Mouse (Mus musculus) kidney, adult 9 months (tissue): Measurements from ENCODE around the gene Casq1.
"Not testable (repeated sequence)": the region's sequence is repeated elsewhere in the genome, so short reads cannot be mapped to it uniquely, and the experiment has no call there.

ENCODE experiments used
- DNase-seq: peaks from one replicate; pipeline ENCODE4 v3.0.0; 2022

The Casq1 gene

GRCm38 (mm10) chr1:172219451-172220406 lies at the start of gene Casq1:
TSS of gene Casq1 (minus strand) at chr1:172219868.
- DNase-seq: no peak

- no peak for DNase-seq
Observed at GRCm38 (mm10) chr1:172261477-172262078, 41.9 kb upstream of the Casq1 start, which contains the start of gene Igsf8. TSS of gene Igsf8 (plus strand) at chr1:172261641.

GRCm38 (mm10) chr1:172258314-172258713 lies 38.6 kb upstream of the Casq1 start, which contains the start of gene Atp1a4:
TSS of gene Atp1a4 (minus strand) at chr1:172258414.
- no peak for DNase-seq

GRCm38 (mm10) chr1:172247679-172248078 lies 28.0 kb upstream of the Casq1 start:
- peak; percentile 27 for DNase-seq

- DNase-seq: no peak
Observed at GRCm38 (mm10) chr1:172247216-172247615, 27.5 kb upstream of the Casq1 start.

- DNase-seq: not testable (repeated sequence)
Observed at GRCm38 (mm10) chr1:172244645-172245044, 25.0 kb upstream of the Casq1 start.

GRCm38 (mm10) chr1:172243547-172244205 lies 24.0 kb upstream of the Casq1 start:
- peak; percentile 33 for DNase-seq

GRCm38 (mm10) chr1:172242401-172242800 lies 22.7 kb upstream of the Casq1 start:
- peak; percentile 76 for DNase-seq

- DNase-seq: peak; percentile 48
Observed at GRCm38 (mm10) chr1:172240945-172241708, 21.5 kb upstream of the Casq1 start.

- DNase-seq: no peak
Observed at GRCm38 (mm10) chr1:172229215-172229614, 9.5 kb upstream of the Casq1 start.

GRCm38 (mm10) chr1:172228209-172228608 lies 8.5 kb upstream of the Casq1 start:
- DNase-seq: peak; percentile 33

- no peak for DNase-seq
Observed at GRCm38 (mm10) chr1:172221297-172222063, 1.8 kb upstream of the Casq1 start.

- DNase-seq: peak; percentile 82
Observed at GRCm38 (mm10) chr1:172220414-172220813, 746 bp upstream of the Casq1 start.

GRCm38 (mm10) chr1:172218164-172218910 lies 1.3 kb downstream of the Casq1 start:
- no peak for DNase-seq

GRCm38 (mm10) chr1:172217148-172217547 lies 2.5 kb downstream of the Casq1 start:
- peak; percentile 94 for DNase-seq

GRCm38 (mm10) chr1:172214748-172215147 lies 4.9 kb downstream of the Casq1 start:
- DNase-seq: no peak

GRCm38 (mm10) chr1:172213771-172214170 lies 5.9 kb downstream of the Casq1 start:
- no peak for DNase-seq

- no peak for DNase-seq
Observed at GRCm38 (mm10) chr1:172212776-172213175, 6.9 kb downstream of the Casq1 start.

GRCm38 (mm10) chr1:172207111-172207584 lies 12.5 kb downstream of the Casq1 start:
- DNase-seq: no peak

GRCm38 (mm10) chr1:172206141-172206917 lies 13.3 kb downstream of the Casq1 start, which contains the start of gene Pea15a:
TSS of gene Pea15a (minus strand) at chr1:172206804.
- peak; percentile 80 for DNase-seq
